In the genomic region with DNA sequence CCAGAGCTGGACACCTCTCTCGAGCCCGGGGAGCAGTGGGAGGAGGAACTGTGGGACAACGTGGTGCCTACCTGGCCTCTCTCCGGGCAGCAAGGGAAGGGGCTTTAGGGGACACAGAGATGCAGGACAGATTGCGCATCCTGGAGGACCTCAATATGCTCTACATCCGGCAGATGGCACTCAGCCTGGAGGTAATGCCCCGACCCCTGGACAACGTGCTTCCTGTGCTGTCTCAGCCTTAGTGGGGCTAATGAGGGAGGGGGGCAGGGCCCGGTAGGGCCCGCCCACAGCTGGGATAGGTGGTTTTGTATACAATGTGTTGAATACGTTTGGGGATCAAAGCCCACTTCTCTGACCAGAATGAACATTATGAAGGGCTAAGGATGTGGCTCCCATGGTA, we compare ENCODE assay signal across 1 mouse cellular context.
TF ChIP-seq lines count a peak whose summit lies in the region.

No protein-coding gene starts in this region.

TF ChIP-seq in CH12.LX, 34 proteins besides CTCF, POLR2A, EP300 and RAD21 (continued from another document):
- no peak for TF ChIP-seq JUN (IDR thresholded peaks at IDR 0.05; ENCODE audit: insufficient read depth, low read depth, low read length)
- TF ChIP-seq POLR2AphosphoS2 (IDR thresholded peaks at IDR 0.05; ENCODE audit: low read depth, low read length), result no peak
